Mouse (Mus musculus) myocyte (in vitro differentiated cells): Measurements from ENCODE around the gene Aph1b.

Experiments used
- CEBPB ChIP-seq: IDR thresholded peaks from 2 replicates; pipeline ENCODE4 v1.6.1; 2011; ENCODE audit warnings: mild to moderate bottlenecking, moderate library complexity; ENCODE audit not compliant: poor library complexity, insufficient read depth, severe bottlenecking
- E2F4 ChIP-seq: IDR thresholded peaks from one replicate; pipeline ENCODE4 v1.6.1; 2011; ENCODE audit warnings: mild to moderate bottlenecking, control low read depth, moderate library complexity; ENCODE audit not compliant: insufficient read depth
- MAX ChIP-seq: IDR thresholded peaks from one replicate; pipeline ENCODE4 v1.6.1; 2011; ENCODE audit warnings: low read depth, mild to moderate bottlenecking, control low read depth
- MYOD1 ChIP-seq, 3 experiments: IDR thresholded peaks; one replicate each; pipeline ENCODE4 v1.6.1; 2011; ENCODE audit warnings: control low read depth in 2 of 3, low read depth in 2 of 3, mild to moderate bottlenecking in 2 of 3, moderate library complexity in 1 of 3; ENCODE audit not compliant: insufficient read length in 2 of 3, control insufficient read depth in 1 of 3
- MYOG ChIP-seq, 3 experiments: IDR thresholded peaks; one replicate each; pipeline ENCODE4 v1.6.1; 2011; ENCODE audit warnings: control low read depth in 2 of 3, low read depth in 2 of 3, mild to moderate bottlenecking in 2 of 3; ENCODE audit not compliant: insufficient read length in 2 of 3, control insufficient read depth in 1 of 3, insufficient read depth in 1 of 3
- POLR2A ChIP-seq: IDR thresholded peaks from one replicate; pipeline ENCODE4 v1.6.1; 2011; ENCODE audit warnings: low read depth, mild to moderate bottlenecking, control low read depth, moderate library complexity; ENCODE audit not compliant: insufficient read length
- POLR2AphosphoS2 ChIP-seq: IDR thresholded peaks from one replicate; pipeline ENCODE4 v1.6.1; 2011; ENCODE audit warnings: low read depth, control low read depth; ENCODE audit not compliant: insufficient read length
- REST ChIP-seq: IDR thresholded peaks from one replicate; pipeline ENCODE4 v1.6.1; 2011; ENCODE audit warnings: mild to moderate bottlenecking, control low read depth, moderate library complexity; ENCODE audit not compliant: insufficient read depth, insufficient read length
- SRF ChIP-seq: IDR thresholded peaks from one replicate; pipeline ENCODE4 v1.6.1; 2011; ENCODE audit warnings: low read depth; ENCODE audit not compliant: control insufficient read depth, insufficient read length
- TCF12 ChIP-seq: IDR thresholded peaks from one replicate; pipeline ENCODE4 v1.6.1; 2011; ENCODE audit warnings: mild to moderate bottlenecking, control low read depth; ENCODE audit not compliant: poor library complexity, insufficient read depth, severe bottlenecking
- TCF3 ChIP-seq: IDR thresholded peaks from one replicate; pipeline ENCODE4 v1.6.1; 2011; ENCODE audit warnings: low read depth, control low read depth; ENCODE audit not compliant: insufficient read length
- USF1 ChIP-seq: IDR thresholded peaks from one replicate; pipeline ENCODE4 v1.6.1; 2011; ENCODE audit warnings: low read depth, mild to moderate bottlenecking, control low read depth, moderate library complexity

DNA sequence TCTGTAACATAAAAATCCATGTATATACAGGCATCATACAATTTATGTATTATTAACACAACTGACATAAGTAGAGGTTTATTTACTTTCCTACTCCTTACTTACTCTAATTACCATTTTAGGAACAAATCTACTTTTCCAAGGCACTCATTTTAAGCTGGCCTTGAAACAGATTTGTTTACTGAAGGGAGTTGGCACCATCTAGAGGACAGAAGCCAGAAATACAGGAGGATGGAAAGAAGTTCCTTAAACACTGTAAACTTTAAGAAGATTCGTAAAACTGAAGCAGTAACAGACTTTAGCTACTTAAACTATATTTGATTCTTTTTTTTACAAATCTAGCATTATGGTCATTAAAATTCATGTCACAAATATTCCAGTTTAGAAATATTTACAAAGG lies 30.7 kb upstream of the Aph1b start:
- TF ChIP-seq E2F4 = no peak
- TF ChIP-seq USF1 = no peak
- TF ChIP-seq POLR2A = no peak
- TF ChIP-seq MAX = no peak
- TF ChIP-seq REST = no peak
- TF ChIP-seq TCF12 = no peak
- no peak for TF ChIP-seq SRF
- TF ChIP-seq CEBPB = no peak
- TF ChIP-seq MYOD1 (IDR thresholded peaks at IDR 0.05; ENCODE audit: control insufficient read depth in 1 of 3, insufficient read length in 2 of 3, low read depth in 2 of 3) = no peak
- no peak for TF ChIP-seq POLR2AphosphoS2
- TF ChIP-seq TCF3 = no peak
- no peak for TF ChIP-seq MYOG (IDR thresholded peaks at IDR 0.05; ENCODE audit: control insufficient read depth in 1 of 3, insufficient read depth in 1 of 3, insufficient read length in 2 of 3, low read depth in 2 of 3)
